Mouse (Mus musculus) adrenal gland, postnatal 25 days (tissue): ENCODE measurements around the gene Glb1. TPM values are rescaled to one million over a fixed set of nuclear protein-coding genes. Genes with fewer than 3 reads are reported as not detected.

ENCODE experiments used
- DNase-seq: peaks from one replicate; pipeline ENCODE4 v3.0.0; 2021; ENCODE audit warnings: mixed read lengths
- total RNA-seq: library from RNA; stranded (reverse); gene quantifications from 2 replicates; pipeline ENCODE4 v1.2.3, GENCODE M21; 2021

Glb1 gene
- total RNA-seq, 1 experiment from 2014 or later = 37.5 TPM

- no peak for DNase-seq
Measured at GRCm38 (mm10) chr9:114394677-114395076, 6.2 kb upstream of the Glb1 start.

DNA sequence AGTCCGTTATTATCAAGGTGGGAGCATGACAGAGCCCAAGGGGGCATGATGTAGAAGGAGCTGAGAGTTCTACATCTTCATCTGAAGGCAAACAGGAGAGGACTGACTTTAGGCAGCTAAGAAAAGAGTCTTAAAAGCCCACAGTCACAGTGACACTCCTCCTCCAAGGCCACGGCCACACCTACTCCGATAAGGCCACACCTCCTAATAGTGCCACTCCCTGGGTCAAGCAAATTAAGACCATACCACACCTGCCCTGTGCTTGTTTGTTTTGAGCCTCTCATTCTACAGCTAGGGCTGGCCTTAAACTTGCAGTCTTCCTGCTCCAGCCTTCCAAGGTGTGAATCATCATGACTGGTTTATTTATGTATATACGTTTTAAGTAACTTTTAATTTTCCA is 5.6 kb upstream of the Glb1 start:
- no peak for DNase-seq

GRCm38 (mm10) chr9:114399680-114400079 is 1.2 kb upstream of the Glb1 start:
- no peak for DNase-seq

DNA sequence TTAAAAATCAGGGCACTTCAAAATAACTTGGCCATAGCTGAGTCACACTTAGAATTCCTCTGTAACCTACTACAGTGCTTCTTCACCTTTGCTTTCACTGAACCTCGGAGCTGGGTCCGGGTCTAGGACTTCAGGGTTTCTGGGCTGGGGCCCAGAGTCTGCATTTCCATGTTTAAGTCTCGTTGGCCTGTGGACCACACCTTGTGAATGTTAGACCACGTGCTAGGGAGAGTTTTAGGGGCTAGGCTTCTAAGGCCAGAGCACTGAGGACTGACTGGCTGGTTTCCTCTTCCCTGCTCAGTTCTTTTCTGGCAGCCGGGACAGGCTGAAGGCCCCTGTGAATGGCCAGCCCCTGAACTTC is 308 bp upstream of the Glb1 start:
- no peak for DNase-seq

- no peak for DNase-seq
Measured at GRCm38 (mm10) chr9:114401685-114402080, 807 bp downstream of the Glb1 start.

- DNase-seq = no peak
Measured at GRCm38 (mm10) chr9:114407676-114408075, 6.8 kb downstream of the Glb1 start.

DNA sequence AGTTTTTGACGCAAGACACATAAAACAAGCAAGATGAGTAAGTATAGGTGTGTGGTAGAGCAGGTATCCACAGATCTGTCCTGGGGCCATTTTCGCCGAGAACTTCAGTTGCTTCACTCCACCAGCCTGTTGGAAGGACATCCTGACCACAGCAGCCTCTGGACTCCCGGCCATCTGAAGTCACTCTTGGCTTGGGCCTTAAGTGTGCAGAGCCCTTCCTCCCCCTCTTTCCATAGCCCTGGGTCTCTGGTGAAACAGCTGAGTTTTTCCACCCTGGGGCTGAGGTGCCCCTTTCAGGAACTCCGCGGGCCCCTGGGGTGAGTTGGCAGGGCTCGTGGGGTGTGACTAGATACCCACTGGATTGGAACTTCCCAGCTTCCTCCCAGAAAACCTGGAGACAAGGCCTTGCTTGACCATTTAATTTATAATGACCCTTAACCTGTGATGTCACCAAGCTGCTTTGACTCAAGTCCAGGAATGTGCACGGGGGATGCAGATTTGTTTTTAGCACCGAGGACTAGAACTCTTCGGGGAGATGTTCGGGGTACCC is 9.5 kb downstream of the Glb1 start:
- DNase-seq = no peak

- no peak for DNase-seq
Measured at GRCm38 (mm10) chr9:114411295-114411694, 10.4 kb downstream of the Glb1 start.

DNA sequence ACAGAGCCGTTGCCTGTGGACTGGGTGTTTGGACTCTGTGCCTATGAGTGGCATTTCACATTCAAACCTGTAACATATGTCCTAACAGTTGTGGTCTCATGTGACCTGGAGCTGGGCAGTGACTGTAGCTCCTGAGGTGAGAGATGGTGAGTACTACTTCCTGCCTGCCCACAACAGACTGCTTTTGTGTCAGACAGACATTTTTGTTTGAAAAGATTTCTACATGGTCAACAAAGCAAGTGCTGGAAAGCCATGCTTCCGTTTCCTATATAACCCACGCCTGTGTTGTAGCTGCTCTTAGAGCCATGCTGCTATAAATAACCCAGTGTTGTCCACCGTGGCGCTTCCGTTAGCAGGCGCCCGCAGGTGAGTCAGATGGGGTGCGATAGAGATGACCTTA is 11.5 kb downstream of the Glb1 start:
- DNase-seq = no peak

GRCm38 (mm10) chr9:114413866-114414265 is 13.0 kb downstream of the Glb1 start:
- no peak for DNase-seq

GRCm38 (mm10) chr9:114415701-114416100 is 14.8 kb downstream of the Glb1 start:
- DNase-seq = peak; percentile 33

DNA sequence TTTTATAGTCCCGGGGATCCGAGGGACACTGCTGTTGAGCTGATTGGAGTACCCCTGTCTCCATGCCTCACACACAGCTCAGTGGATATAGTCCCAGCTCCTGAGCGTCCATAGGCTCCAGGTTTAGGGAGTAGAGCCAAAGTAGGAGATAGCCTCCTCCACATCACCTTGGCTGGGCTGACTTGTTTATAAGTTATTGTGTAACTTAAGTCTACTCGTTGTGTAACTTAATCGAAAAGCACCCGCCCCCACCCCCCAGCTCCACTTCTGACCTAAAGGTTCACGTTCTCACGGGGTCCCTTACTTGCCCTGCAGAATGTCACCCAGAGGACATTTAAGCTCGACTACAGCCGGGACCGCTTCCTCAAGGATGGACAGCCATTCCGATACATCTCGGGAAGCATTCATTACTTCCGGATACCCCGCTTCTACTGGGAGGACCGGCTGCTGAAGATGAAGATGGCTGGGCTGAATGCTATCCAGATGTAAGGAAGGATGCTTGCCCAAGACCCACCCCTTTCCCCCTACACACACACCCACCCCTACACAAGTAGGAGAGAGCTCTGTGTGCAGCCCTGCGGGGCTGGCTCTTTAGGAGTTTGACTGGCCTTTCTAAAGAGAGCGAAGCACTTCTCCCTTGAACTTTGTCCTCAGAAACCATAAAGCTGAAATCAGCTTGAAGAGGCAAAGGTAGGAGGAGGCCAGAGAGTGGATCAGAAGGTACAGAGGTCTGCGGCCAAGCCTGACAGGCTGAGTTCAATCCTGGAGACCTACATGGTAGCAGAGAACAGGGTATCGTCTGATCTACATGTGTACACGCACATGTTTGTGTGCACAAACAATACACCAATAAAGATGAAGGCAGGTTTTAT is 16.0 kb downstream of the Glb1 start:
- DNase-seq = no peak

DNA sequence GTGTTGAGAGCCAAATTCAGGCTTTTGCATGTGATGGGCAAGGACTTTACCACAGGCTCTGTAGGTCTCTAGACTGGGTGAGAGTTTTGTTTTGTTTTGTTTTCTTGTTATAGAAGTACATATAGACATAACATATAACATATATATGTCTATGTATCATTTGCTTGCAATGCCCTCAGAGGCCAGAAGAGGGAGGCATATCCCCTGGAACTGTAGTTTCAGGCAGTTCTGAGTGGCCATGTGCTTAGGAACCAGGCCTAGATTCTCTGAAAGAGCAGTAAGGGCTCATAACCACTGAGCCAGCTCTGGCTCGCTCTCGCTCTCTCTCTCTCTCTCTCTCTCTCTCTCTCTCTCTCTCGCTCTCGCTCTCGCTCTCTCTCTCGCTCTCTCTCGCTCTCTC is 17.3 kb downstream of the Glb1 start:
- peak; percentile 38 for DNase-seq

DNA sequence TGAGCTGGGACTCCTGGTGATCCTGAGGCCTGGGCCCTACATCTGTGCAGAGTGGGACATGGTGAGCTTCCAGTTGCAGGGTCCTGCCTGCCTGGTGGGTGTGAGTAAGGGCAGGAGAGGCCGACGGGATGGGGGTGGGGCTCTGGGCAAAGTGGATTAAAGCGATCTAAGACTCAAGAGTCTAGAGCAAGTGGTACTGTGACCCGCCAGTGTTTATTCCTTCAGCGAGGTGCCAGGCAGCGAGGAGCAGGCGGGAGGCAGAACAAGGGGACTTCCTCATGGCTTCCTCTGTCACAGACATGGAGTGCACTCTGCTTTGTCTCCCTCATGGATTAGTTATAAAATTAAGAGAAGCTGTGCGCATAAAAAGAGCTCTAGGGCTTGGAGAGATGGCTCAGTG is 19.6 kb downstream of the Glb1 start:
- no peak for DNase-seq

DNA sequence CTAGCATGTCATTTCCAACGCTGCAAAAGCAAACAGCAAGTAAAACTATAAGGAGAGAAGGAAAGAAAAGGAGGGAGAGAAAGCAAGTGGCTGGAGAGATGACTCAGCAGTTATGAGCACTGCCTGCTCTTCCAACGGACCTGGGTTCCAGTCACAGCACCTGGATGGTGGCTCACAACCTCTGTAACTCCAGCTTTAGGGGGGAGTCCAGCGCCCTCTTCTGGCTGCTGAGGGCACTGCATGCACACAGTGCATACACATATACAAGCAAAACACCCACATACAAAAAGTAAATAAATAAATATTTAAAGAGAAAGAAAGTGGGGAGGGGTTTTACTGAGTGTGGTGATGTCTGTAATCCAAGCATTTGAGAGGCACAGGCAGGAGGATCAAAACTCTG is 20.2 kb downstream of the Glb1 start:
- DNase-seq = no peak

DNA sequence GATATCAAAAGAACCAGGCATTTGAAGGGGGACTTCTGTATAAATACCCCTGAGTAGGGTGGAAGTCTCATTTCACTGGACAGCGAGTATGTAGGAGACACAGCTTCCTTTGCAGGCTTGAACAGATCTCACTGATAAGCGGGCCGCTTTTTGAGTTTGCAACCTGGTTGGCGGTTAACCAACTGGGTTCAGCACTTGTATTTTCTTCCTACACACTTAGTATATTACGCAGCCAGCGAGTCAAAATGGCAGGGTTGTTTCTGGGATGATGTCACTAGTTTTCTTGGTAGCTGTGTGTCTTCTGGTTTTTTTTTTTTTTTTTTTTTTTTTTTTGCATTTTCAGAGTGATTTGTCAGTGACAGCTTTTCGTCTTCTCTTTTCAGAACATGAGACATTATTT is 20.9 kb downstream of the Glb1 start:
- no peak for DNase-seq

GRCm38 (mm10) chr9:114425576-114425975 is 24.7 kb downstream of the Glb1 start:
- DNase-seq = no peak

DNA sequence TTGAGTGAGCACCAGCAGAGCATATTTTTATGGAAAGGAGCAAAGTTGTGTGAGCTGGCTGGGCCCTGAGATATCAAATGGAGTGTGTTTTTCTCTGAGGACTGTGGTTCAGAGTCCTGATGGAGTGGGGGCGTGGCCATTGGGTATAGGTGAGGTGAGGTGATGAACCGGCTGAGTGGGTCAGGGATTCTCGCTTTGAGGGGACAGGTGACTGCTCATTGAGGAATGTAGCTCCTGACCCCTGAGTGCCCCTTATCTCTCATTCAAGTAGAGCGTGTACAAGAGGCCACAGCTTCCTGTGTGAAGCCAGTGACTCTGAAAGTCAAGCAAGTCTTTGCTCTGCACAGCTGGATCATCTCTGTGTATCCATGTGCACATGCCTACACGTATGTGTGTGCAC is 25.3 kb downstream of the Glb1 start:
- DNase-seq = no peak

GRCm38 (mm10) chr9:114427425-114427824 is 26.5 kb downstream of the Glb1 start:
- no peak for DNase-seq

- DNase-seq = no peak
Measured at GRCm38 (mm10) chr9:114428103-114428834, 27.4 kb downstream of the Glb1 start.

- DNase-seq = no peak
Measured at GRCm38 (mm10) chr9:114435668-114436067, 34.8 kb downstream of the Glb1 start.

- no peak for DNase-seq
Measured at GRCm38 (mm10) chr9:114440548-114440947, 39.7 kb downstream of the Glb1 start.

DNA sequence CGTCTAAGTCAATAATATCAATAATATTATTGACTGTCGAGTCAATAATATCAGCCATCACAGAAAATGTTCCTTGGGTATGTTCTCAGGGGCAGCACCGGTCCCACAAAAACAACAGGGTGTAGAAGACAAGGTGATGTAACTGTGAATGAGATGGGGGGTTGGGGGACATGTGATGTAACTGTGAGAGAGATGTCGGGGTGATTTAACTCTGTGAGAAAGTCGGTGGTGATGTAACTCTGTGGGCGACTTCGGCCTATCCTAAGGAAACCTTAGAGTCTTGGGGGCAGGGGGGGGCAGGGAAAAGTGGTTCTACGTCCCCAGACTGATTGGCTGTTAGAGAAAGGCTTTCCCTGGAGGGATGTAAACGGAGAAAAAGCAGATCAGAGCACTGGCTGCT is 41.3 kb downstream of the Glb1 start:
- no peak for DNase-seq

GRCm38 (mm10) chr9:114442893-114443292 is 42.0 kb downstream of the Glb1 start:
- DNase-seq = no peak
